Mouse (Mus musculus): ENCODE data around the gene Ctnna2. TPM values are rescaled to one million over a fixed set of nuclear protein-coding genes. Genes with fewer than 3 reads are reported as not detected.

Ctnna2 gene
- polyA plus RNA-seq, 1 experiment from 2014 or later = not detected

GRCm38 (mm10) chr6:77242601-77243406, 736.7 kb downstream of the Ctnna2 start, which contains the start of gene Lrrtm1:
TSS of gene Lrrtm1 (plus strand) at chr6:77242689.
- WGBS (ENCODE audit: insufficient replicate concordance) = 3% methylated on average over 53 of the region's 53 CpGs
- H3K9ac ChIP-seq (replicated peaks) = no peak within 1 kb of the TSS

GRCm38 (mm10) chr6:77240426-77240825, 739.1 kb downstream of the Ctnna2 start:
- Histone ChIP-seq H3K4me2 (ENCODE audit: low read depth, low read length) (no peak overlapping the region), H3K4me3 (ENCODE audit: low read depth, low read length) (no peak overlapping the region), H3K27me3 (ENCODE audit: insufficient read depth, low read length) (peaks cover 30% of the 10 kb centered on the region), H3K9me3 (ENCODE audit: low read length) (no peaks in the 10 kb centered on the region), H3K4me1 (ENCODE audit: insufficient read depth) (no peaks in the 10 kb centered on the region), H3K36me3 (replicated peaks; ENCODE audit: insufficient read depth, low read length) (no peaks in the 10 kb centered on the region), H3K9ac (replicated peaks) (no peak overlapping the region), H3K27ac (ENCODE audit: low read depth) (no peak overlapping the region)
- no peak for DNase-seq
- 9% methylated on average over 1 of the region's 1 CpGs for WGBS (ENCODE audit: insufficient replicate concordance)
- no peak for ATAC-seq
- no peak for TF ChIP-seq EP300 (IDR thresholded peaks at IDR 0.05; ENCODE audit: low read depth)
- TF ChIP-seq CTCF (IDR thresholded peaks at IDR 0.05; ENCODE audit: low read depth) = no peak

More at GRCm38 (mm10) chr6:77242601-77243406, 736.7 kb downstream of the Ctnna2 start, which contains the start of gene Lrrtm1:
- DNase-seq (peak; percentile 12), ATAC-seq (no peak)
- no peak within 1 kb of the TSS for H3K4me3 ChIP-seq (ENCODE audit: low read depth, low read length)
- no peaks in the 10 kb centered on the region for H3K9me3 ChIP-seq (ENCODE audit: low read length)
- peaks cover 30% of the 10 kb centered on the region for H3K27me3 ChIP-seq (ENCODE audit: insufficient read depth, low read length)
- no peaks in the 10 kb centered on the region for H3K4me1 ChIP-seq (ENCODE audit: insufficient read depth)
- no peak within 1 kb of the TSS for H3K27ac ChIP-seq (ENCODE audit: low read depth)
- peak within 1 kb of the TSS; percentile 40; the same call in 1 of the 2 replicates for H3K4me2 ChIP-seq (ENCODE audit: low read depth, low read length)
- H3K36me3 ChIP-seq (replicated peaks; ENCODE audit: insufficient read depth, low read length) = no peaks in the 10 kb centered on the region
- TF ChIP-seq CTCF (IDR thresholded peaks at IDR 0.05; ENCODE audit: low read depth) = no peak
- TF ChIP-seq EP300 (IDR thresholded peaks at IDR 0.05; ENCODE audit: low read depth) = no peak

DNA sequence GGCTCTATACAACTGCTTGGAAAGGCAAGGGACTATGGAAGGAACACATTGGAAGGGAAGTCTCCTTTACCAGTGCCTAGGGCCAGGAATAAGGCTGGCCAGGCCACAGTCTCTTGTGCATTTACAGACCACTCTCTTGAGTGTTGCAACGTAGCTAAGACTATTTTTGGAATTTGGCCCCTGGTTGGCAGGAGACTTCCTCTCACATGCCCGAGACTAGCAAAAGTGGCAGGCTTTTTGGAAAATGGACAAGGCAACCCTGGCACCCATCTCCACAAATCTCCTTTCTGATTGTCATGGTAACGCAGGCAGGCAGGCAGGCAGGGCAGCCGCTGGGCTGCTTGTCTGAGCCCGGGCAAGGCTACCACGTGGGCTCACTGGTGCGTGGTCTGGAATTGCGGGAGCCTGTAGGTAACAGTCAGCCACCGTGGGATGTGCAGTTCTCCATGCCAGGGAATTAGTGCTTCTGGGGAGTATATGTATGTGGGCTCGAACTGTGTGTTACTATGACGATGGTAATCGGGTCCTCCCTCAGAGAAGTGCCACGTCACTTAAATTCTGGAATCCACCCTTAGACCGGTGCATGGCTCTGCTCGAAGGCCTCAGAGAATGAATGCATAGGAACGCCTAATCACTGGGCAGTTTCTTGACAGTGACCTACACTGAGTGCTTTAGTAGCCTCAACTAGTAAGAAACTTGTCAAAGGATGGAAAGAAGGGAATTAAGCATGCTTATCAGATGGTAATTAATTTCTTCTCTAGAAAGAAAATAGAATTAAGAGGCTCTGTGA, 756.5 kb downstream of the Ctnna2 start:
- 72% methylated on average over 16 of the region's 16 CpGs for WGBS (ENCODE audit: insufficient replicate concordance)

GRCm38 (mm10) chr6:77220776-77221175, 758.7 kb downstream of the Ctnna2 start:
- WGBS (ENCODE audit: insufficient replicate concordance) = 72% methylated on average over 4 of the region's 4 CpGs
- no peak for TF ChIP-seq EP300 (IDR thresholded peaks at IDR 0.05; ENCODE audit: low read depth)
- no peak for TF ChIP-seq CTCF (IDR thresholded peaks at IDR 0.05; ENCODE audit: low read depth)
- Histone ChIP-seq H3K27me3 (ENCODE audit: insufficient read depth, low read length) (no peaks in the 10 kb centered on the region), H3K4me1 (ENCODE audit: insufficient read depth) (no peaks in the 10 kb centered on the region), H3K4me2 (ENCODE audit: low read depth, low read length) (no peak overlapping the region), H3K9me3 (ENCODE audit: low read length) (no peaks in the 10 kb centered on the region), H3K4me3 (ENCODE audit: low read depth, low read length) (no peak overlapping the region), H3K27ac (ENCODE audit: low read depth) (no peak overlapping the region), H3K9ac (replicated peaks) (no peak overlapping the region), H3K36me3 (replicated peaks; ENCODE audit: insufficient read depth, low read length) (no peaks in the 10 kb centered on the region)
- no peak for ATAC-seq
- no peak for DNase-seq

More for the DNA sequence above, 756.5 kb downstream of the Ctnna2 start:
- no peaks in the 10 kb centered on the region for H3K9me3 ChIP-seq (ENCODE audit: low read length)
- no peak overlapping the region for H3K4me2 ChIP-seq (ENCODE audit: low read depth, low read length)
- no peak overlapping the region for H3K27ac ChIP-seq (ENCODE audit: low read depth)
- H3K4me3 ChIP-seq (ENCODE audit: low read depth, low read length) = no peak overlapping the region
- ATAC-seq = no peak
- no peak overlapping the region for H3K9ac ChIP-seq (replicated peaks)
- no peaks in the 10 kb centered on the region for H3K4me1 ChIP-seq (ENCODE audit: insufficient read depth)
- no peaks in the 10 kb centered on the region for H3K36me3 ChIP-seq (replicated peaks; ENCODE audit: insufficient read depth, low read length)
- TF ChIP-seq CTCF (IDR thresholded peaks at IDR 0.05; ENCODE audit: low read depth) (no peak), EP300 (IDR thresholded peaks at IDR 0.05; ENCODE audit: low read depth) (no peak)
- H3K27me3 ChIP-seq (ENCODE audit: insufficient read depth, low read length) = no peaks in the 10 kb centered on the region
- DNase-seq = no peak

DNA sequence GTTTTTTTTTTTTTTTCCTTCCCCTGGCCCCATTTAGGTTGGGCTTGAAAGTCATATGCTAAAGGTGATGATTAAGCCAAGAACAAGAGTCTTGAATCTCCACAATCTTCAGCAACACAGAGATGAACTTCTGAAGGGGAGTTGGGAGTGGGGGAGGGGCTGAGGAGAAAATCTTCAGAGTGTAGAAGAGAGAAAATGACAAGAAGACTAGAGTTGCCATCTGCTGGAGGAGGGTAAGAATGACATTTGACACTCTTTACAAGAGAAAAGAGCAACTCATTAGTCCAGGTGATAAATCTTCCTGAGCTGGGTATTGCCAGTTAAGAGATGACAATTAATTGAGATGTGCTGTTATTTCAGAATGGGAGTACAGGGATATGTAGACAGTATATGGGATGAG, 760.6 kb downstream of the Ctnna2 start:
- Histone ChIP-seq H3K9ac (replicated peaks) (no peak overlapping the region), H3K4me2 (ENCODE audit: low read depth, low read length) (no peak overlapping the region), H3K4me3 (ENCODE audit: low read depth, low read length) (no peak overlapping the region), H3K9me3 (ENCODE audit: low read length) (no peaks in the 10 kb centered on the region), H3K27ac (ENCODE audit: low read depth) (no peak overlapping the region), H3K36me3 (replicated peaks; ENCODE audit: insufficient read depth, low read length) (no peaks in the 10 kb centered on the region), H3K4me1 (ENCODE audit: insufficient read depth) (no peaks in the 10 kb centered on the region), H3K27me3 (ENCODE audit: insufficient read depth, low read length) (no peaks in the 10 kb centered on the region)
- DNase-seq (no peak), ATAC-seq (no peak)
- TF ChIP-seq EP300 (IDR thresholded peaks at IDR 0.05; ENCODE audit: low read depth) (no peak), CTCF (IDR thresholded peaks at IDR 0.05; ENCODE audit: low read depth) (no peak)

DNA sequence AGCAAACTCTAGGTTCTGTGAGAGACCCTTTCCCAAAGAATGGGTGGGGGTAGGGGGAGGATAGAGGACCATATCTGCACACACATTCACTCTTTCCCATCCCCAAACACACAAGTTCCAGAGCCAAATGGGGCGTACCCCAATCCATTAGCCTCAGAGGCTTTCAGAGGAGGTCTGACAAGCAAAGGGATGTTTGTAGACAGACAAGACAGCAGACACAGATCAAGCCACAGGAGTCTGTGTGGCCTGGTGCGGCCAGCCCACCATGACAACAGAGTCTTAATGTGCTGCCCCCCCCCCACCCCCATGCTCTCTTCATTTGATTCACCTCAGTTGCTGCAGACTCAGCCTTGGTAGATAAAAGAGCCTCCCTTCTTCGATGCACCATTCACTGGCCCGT, 764.2 kb downstream of the Ctnna2 start:
- ATAC-seq (no peak), DNase-seq (no peak)
- Histone ChIP-seq H3K4me3 (ENCODE audit: low read depth, low read length) (no peak overlapping the region), H3K36me3 (replicated peaks; ENCODE audit: insufficient read depth, low read length) (no peaks in the 10 kb centered on the region), H3K9ac (replicated peaks) (no peak overlapping the region), H3K27me3 (ENCODE audit: insufficient read depth, low read length) (no peaks in the 10 kb centered on the region), H3K4me1 (ENCODE audit: insufficient read depth) (no peaks in the 10 kb centered on the region), H3K9me3 (ENCODE audit: low read length) (no peaks in the 10 kb centered on the region), H3K4me2 (ENCODE audit: low read depth, low read length) (no peak overlapping the region), H3K27ac (ENCODE audit: low read depth) (no peak overlapping the region)
- 81% methylated on average over 4 of the region's 4 CpGs for WGBS (ENCODE audit: insufficient replicate concordance)
- TF ChIP-seq EP300 (IDR thresholded peaks at IDR 0.05; ENCODE audit: low read depth) (no peak), CTCF (IDR thresholded peaks at IDR 0.05; ENCODE audit: low read depth) (no peak)

Measured in liver, postnatal 0 days (tissue).